Mouse (Mus musculus): ENCODE measurements around the gene Scand1.

The Scand1 gene

DNA sequence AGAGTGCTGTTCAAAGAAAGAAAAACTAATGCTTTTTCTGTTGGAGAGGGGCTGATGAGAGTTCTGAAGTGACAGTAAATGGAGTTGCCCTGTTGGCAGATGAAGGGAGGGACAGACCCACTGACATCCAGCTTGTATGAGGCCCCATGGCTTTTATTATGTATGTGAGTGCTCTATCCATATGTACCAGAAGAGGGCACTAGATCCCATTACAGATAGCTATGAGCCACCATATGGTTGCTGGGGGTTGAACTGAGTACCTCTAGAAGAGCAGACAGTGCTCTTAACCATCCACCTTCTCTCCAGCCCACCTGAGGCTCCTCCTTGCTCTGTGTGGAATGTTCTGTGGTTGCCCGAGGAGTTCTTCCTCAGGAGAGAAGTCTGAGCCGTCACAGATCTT lies 6.7 kb downstream of the Scand1 start:
- DNase-seq = peak; percentile 58

DNA sequence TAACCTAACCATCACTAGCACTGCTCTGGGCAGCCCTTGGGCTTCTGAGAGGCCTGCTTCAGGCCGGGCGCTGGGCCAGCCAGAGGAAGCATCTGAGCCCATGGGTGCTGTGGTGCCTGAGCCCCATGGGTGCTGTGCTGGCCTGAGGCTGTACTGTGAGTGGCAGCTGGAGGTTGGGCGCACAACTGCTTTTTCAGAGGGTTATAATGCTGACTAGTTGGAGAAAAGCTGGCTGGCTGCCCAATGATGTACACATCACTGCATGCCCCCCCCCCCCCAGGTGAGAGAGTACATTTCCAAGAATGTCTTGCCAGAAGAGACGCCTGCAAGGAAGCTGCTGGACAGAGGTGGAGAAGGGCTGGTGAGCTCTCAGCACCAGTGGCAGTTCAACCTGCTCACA lies 8.2 kb downstream of the Scand1 start:
- no peak for DNase-seq

DNA sequence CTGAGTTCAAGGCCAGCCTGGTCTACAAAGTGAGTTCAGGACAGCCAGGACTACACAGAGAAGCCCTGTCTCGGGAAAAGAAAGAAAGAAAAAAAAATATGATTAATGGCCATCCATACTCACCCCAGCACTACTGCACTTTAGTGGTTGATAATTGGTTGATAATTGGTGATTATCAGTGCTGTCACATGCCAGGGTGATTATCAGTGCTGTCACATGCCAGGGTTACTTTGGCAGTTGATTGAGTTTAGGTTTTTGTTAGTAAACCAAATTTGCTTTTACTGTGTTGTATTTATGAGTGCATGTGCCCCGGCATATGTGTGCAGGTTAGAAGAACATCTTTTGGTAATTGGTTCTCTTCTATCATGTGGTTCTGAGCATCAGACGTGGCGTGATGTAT lies 10.4 kb downstream of the Scand1 start:
- DNase-seq = no peak

DNA sequence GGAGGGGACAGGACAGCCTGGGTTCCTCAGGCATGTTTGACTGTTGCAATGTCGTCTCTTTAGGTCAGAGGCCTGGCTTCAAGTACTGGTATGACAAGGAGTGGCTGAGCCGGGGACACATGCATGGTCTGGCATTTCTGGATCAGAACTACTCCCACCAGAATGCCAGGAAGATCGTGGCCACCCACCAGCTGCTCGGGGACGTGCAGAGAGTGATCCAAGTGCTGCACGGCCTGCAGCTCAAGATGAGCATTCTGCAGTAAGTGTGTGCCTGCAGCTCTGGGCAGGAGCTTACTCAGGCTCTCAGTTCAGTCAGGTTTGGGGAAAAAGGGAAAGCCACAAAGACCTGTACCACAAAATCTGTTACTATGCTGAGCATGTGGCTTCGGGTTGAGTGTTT lies 14.0 kb downstream of the Scand1 start:
- no peak for DNase-seq

DNA sequence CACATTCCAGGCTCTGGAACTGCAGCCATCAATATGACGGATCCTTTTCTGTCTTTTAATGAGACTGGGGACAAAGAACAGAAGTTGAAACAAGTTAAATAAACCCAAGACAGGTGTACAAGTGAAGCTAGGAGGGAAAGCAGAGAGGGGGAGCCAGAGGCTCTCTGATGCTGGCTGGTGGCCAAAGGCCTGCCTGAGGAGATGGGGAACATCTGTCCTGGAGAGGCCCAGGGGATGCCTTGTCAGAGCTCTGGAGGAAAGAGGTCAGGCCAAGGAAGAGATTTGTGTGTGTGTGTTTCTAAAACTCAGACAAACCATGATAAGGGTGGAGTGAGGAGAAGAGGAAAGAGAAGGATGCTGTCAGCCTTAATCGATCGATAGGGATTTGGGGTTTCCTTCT lies 14.9 kb downstream of the Scand1 start:
- DNase-seq = peak; percentile 17

DNA sequence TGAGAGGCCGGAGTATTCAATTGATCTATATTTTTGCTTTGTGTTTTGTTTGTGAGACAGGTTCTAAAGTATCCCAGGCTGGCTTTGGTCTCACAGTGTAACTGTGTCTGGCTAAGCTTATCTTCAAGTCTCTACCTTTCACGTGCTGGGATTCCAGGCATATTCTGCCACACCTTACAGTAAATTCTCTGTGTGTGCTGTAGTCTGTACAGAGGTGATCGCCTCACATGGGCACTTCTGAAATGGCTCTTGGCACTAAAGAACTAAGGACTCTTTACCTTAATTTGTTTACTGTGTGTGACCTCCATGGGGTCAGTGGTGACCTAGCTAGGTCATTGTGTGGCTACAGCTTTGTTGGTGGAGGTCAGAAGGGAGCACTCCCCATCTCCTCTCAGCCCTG lies 16.3 kb downstream of the Scand1 start:
- DNase-seq = no peak

DNA sequence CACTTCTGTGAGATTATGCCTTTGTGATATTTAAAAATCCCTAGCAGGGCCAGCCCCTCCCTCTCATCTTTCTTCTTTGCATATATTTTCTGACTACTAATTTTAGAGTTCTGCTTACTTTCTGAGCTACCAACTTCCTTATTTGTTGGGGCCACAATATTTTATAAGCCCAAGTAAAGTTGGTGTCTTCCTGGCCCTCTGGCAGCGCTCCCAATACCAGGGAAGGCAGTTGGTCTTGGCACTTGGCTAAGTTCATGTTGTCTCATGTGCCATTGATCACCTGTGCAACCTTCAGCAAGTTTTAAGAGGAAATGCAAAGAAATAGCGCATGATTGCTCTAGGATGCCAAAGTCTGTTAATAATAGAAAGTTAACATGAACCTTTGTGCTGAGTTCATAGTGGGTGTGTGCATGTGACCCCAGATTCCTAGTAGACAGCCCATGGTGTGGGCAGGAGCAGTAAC lies 16.9 kb downstream of the Scand1 start:
- no peak for DNase-seq

DNA sequence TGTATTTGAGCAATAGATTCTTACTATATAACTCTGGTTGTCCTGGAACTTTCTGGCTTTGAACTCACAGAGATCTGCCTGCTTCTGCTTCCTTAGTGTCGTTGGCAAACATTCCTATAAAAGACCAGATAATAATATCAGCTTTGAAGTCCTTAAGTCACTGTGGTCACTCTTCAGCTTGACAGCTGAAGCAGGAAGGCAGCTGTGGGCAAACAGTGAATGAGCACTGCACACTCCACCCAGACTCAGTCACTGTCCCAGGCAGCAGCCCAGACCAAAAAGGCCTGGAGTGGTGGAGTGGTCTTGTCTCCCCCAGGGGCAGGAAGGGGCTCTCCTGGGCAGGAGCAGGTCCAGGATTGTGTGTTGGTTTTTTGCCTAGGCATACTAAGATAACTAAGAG lies 20.5 kb downstream of the Scand1 start:
- DNase-seq = no peak

DNA sequence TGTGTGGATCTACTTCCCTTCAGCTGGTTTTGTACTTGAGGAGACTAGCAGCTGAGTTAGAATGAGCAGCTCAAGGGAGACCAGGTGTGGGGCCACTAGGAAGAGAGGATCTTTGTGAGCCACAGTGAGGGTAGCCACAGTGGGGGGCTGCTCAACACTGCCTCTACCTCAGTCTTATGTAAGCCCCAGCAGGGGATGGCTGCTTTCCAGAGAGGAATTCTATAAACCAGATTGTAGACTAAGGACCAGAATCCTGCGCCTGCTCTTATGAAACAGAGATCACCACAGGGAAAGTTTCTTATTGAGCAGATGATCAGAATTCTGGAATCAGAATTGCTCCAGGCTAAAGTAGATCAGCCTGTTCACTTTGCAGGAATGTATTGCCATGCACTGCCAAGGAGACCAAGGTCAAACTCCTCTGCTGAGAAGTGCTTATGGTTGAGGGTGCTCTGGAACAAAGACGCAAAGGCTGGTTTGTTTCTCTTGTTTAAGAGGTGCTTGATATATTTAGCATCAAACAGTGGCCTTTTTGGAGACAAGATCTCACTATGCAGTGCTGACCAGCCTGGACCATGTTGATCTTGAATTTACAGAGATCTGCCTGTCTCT lies 22.8 kb downstream of the Scand1 start:
- no peak for DNase-seq

DNA sequence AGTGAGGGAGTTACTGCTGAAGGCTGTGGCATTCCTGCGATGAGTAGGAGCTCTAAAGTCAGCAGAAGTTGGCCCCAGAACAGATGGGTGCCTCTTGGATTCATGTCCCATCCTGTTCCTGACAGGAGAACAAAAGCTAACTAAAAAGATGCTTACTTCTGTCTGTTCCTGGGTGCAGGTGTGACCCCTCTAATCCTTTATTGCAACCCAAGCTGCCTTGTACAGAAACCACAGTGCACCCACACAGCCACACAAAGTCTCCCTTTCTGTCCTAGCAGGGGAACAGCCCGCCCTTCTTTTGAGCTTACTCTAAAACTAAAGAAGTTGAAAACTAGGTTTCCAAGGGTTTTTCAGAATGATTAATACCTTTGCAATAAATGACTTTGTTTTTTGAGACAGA lies 24.3 kb downstream of the Scand1 start:
- DNase-seq = no peak

DNA sequence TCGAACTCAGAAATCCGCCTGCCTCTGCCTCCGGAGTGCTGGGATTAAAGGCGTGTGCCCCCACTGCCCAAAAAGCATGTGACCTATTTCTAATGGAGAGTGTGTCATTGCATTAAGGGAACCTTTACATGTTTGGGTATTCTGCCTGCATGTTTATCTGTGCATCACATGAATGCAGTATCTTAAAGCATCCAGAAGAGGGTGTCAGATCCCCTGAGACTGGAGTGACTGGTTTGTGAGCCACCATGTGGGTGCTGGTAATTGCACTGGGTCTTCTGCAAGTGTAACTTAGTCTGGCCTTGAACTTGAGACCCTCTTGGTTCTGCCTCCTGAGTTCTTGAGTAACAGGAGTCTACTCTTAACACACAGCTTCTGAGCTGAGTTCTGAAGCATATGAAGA lies 25.8 kb downstream of the Scand1 start:
- no peak for DNase-seq

DNA sequence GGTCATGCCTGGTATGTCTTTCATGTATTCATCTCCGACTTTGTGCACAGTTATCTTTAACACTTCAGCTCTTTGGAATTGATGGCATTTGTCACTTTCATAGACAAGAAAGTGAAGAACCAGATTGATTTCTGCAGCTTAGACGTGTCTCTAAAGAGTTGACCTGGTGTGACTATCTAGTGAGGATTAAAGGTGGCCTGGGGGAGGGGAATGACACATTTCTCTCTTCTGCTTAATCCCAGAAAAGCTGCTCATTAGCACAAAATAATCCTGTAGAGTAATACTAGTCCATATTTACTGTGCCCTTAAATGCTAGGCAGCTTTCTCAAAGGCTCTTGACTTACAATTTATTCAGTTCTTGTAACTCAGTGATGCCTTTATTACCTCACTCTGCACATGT lies 27.3 kb downstream of the Scand1 start:
- DNase-seq = no peak

DNA sequence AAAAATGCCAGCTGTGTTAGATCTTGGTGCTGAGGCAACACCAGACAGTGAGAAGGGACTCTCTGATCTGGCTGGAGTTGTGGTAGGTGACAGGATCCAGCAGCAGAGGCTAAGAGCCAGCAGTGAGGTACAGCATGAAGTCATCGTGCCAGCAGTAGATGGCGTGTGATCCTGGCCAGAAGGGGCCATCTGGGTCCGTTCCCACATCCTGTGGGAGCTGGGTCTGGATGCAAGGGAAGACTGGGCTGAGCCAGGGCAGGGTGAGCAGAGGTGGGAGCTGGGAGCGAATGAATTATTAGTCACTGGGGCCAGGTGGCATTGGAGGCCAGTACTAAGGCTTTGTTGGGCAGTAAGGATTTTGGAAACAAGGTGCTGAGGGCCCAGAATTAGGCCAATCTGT lies 31.3 kb downstream of the Scand1 start:
- DNase-seq = no peak

DNA sequence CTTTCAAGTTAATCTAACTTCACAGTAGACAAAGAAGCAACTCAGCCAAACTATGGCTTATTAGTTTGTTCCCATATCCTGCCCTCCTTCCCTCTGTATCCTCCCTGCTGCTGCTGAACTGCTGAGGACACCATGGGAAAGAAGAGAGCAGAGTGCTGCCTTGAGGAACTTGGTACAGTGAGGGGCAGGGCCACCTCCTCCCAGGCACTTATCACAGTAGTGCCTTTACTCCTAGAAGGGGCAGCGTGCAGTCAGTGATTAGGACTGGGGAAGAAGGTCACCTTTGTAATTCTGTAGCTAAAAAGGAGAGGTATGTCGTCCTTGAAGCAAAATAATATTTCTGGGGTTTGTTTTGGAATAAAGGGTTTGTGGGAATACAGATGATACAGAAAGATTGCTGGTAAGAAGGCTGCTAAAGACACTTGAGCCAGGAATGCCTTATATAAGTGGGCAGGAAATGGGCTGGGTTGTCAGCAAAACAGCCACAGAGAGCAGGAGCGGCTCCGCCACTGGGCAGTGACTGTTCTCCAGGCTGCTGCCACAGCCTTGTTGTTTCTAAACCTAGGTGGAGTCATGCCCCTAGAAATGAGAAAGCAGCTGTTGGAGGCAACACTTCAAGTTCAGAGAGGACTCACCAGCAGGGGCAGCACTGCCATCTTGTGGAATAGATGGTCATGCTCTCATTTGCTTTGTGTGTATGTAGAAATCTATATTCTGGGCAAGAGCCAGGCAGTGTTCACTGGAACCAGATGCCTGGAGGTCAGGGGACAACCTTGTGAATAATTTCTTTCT lies 34.1 kb downstream of the Scand1 start:
- peak; percentile 88 for DNase-seq

DNA sequence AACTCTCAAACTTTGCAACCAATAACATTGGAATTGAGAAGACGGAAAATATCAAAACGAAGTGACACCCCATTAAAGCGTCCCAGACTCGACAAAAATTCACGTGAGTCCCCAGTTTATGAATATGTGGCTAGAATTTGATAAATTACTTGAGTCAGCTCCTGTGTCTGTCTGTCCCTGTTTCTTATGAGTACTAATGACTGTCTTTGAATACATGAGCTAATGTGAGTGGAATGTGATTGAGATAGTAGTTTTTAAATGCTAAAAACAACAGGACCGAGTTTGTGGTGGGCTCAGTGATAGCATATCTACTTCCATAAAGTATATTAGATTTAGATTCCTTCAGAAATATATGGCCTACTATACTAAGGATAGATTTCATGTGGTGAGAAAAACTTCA lies 40.0 kb downstream of the Scand1 start:
- DNase-seq = no peak

DNA sequence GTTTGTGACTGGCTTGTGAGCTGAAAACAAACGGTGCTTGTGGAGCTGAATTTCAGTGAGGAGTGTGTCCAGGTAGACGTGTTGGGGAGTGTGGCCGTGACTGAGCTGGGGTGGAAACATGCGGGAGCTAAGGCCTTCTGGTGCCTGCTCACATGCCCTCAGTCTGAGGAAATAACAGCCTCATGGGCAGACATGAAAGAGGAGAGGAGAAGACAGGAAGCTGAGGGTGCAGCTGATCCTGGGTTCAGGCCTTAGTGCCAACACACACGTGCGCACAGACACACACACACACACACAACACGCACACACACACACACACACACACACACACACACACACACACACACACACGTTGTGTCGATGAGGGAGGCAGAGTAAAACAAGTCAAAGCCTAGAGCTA lies 44.9 kb downstream of the Scand1 start:
- no peak for DNase-seq

DNA sequence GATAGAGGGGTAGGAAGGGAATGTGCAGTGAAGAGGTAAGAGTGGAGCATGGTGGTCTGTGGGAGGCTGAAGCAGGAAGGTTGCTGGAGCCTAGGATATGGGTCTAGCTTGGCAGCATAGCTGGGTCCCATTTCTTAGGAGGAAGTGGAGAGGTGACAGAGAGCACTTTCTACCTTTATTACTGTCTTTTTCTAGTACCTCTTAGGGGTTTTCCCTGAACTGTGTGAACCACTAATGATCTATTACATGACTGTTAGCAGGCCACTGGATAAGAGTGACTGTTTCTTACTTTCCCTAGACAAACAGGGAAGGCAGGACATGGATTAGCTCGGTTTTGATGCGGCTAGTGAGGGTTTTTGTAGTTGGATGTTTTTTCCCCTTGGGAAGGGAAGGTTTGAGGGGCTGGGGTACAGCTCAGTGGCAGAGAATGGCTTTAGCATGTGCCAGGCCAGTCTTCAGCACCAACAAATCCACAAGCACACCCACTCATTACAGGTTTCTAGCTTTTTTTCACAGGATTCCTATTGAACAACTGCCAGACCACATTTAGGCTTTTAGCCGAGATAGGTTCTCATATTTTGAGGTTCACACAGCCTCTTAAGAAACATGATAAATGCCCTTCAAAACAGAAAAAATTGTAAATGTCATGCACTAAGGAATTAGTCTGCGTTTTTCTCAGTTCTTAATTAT lies 49.2 kb downstream of the Scand1 start:
- no peak for DNase-seq

Measured in embryo, embryonic 11 days (tissue).